Mouse (Mus musculus) heart, embryonic 14.5 days (tissue): ENCODE measurements around the gene Ssh1. TPM values are rescaled to one million over a fixed set of nuclear protein-coding genes. Genes with fewer than 3 reads are reported as not detected.
A peak's percentile ranks its signal among the peaks of the same experiment; 100 is the strongest.

Source experiments
- ATAC-seq: fragments of 200-750 bp; cut with Nextera tagmentation; 2 replicates; pipeline ENCODE4 v1.8.0; 2017; ENCODE audit warnings: low read depth, moderate TSS enrichment; ENCODE audit not compliant: insufficient number of reproducible peaks, insufficient read depth, low FRiP score
- H3K27ac ChIP-seq, 2 experiments: fragments of 200-500 bp in 1 of 2; fragments of 300-500 bp in 1 of 2; sonication (generic) in 1 of 2; replicated peaks in 1 of 2; 2 replicates each; pipeline ENCODE4 v1.5.1; 2012 to 2014; ENCODE audit warnings: low read depth in 2 of 2, low read length in 2 of 2, control low read depth in 1 of 2, mild to moderate bottlenecking in 1 of 2, mixed read lengths in 1 of 2; ENCODE audit not compliant: control insufficient read depth in 1 of 2, insufficient read depth in 1 of 2
- H3K27me3 ChIP-seq: fragments of 300-500 bp; sonication (generic); 2 replicates; pipeline ENCODE4 v1.6.1; 2014; ENCODE audit warnings: mild to moderate bottlenecking, low read length, control low read depth; ENCODE audit not compliant: control insufficient read depth, insufficient read depth
- H3K36me3 ChIP-seq: fragments of 300-500 bp; sonication (generic); 2 replicates; pipeline ENCODE4 v1.6.1; 2014; ENCODE audit warnings: mild to moderate bottlenecking, control low read depth, low read length, mixed read lengths; ENCODE audit not compliant: control insufficient read depth, insufficient read depth
- H3K4me1 ChIP-seq, 2 experiments: fragments of 200-500 bp in 1 of 2; fragments of 300-500 bp in 1 of 2; sonication (generic) in 1 of 2; 2 replicates each; pipeline ENCODE4 v1.6.1; 2012 to 2014; ENCODE audit warnings: low read length in 2 of 2, control low read depth in 1 of 2, mixed read lengths in 1 of 2; ENCODE audit not compliant: control insufficient read depth in 2 of 2, insufficient read depth in 2 of 2
- H3K4me2 ChIP-seq: fragments of 300-500 bp; sonication (generic); 2 replicates; pipeline ENCODE4 v1.6.1; 2014; ENCODE audit warnings: mild to moderate bottlenecking, low read length
- H3K4me3 ChIP-seq, 2 experiments: fragments of 200-500 bp in 1 of 2; fragments of 300-500 bp in 1 of 2; sonication (generic) in 1 of 2; 2 replicates each; pipeline ENCODE4 v1.5.1; 2012 to 2014; ENCODE audit warnings: low read length in 2 of 2, mild to moderate bottlenecking in 2 of 2, control low read depth in 1 of 2, low read depth in 1 of 2, moderate library complexity in 1 of 2; ENCODE audit not compliant: control insufficient read depth in 1 of 2, insufficient read depth in 1 of 2
- H3K9ac ChIP-seq: fragments of 300-500 bp; sonication (generic); 2 replicates; pipeline ENCODE4 v1.6.1; 2014; ENCODE audit warnings: mild to moderate bottlenecking, low read length
- H3K9me3 ChIP-seq: fragments of 300-500 bp; sonication (generic); 2 replicates; pipeline ENCODE4 v1.6.1; 2016; ENCODE audit warnings: low read length, control low read depth; ENCODE audit not compliant: control insufficient read depth
- WGBS: fragments of 180-500 bp; shearing (Covaris S2); extraction: QIAGEN DNeasy Blood & Tissue Kit; methylation state at CpG from one replicate; pipeline ENCODE4 v1.1.7; 2014; 5-methylcytosine and 5-hydroxymethylcytosine counted together
- polyA plus RNA-seq: library from polyadenylated mRNA; unstranded; fragments of >200 nt; fragmentation: Nextera tagmentation; extraction: Ambion mirVana; gene quantifications from 2 replicates; pipeline ENCODE4 v1.2.1, GENCODE M21; 2014

Ssh1 gene
- polyA plus RNA-seq, 1 experiment from 2014 or later, result 16.4 TPM

DNA sequence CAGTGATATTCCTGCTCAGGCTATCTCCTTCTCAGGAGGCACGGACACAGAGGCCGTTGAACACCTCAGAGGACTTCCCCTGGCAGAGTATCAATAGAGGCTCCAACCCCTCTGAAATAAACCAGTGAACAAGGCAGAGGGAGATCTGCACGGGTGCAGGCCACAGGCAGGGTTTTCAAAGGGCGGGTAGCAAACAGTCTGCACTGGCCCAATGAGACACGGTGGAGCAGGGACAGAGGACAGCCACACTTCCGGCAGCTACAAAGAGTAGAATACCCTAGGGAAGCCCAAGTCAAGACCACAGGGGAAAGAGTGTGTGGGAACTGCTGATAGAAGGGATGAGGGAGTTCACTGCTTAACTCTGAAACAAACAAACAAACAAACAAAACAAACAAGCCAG lies 10.2 kb downstream of the Ssh1 start:
- WGBS, result 34% methylated on average over 6 of the region's 6 CpGs
- no peak overlapping the region for H3K4me2 ChIP-seq

DNA sequence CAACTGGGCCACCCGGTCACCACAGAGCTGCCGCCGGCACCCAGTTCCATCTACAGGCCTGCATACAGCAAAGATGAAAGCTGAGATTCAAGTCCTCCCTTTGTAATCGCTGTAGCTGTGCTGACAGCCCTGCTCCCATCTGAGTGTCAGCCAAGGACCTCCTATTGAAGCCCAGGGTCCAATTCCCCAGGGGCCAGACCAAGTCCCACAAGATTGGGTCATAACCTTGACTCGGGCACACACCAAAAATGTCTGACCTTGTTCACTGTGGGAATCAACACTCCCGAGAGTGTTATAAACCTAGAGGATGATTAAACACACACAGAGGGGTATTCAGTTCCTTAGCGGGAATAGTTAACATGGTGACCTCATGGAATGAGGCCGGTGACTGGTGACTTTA lies 11.9 kb downstream of the Ssh1 start:
- Histone ChIP-seq H3K4me1 (peaks cover 28 to 50% of the 10 kb centered on the region in 2 experiments), H3K27ac (no peak overlapping the region; a peak in 1 of 4 replicates)
- 61% methylated on average over 8 of the region's 8 CpGs for WGBS

More for the DNA sequence above, 10.2 kb downstream of the Ssh1 start:
- no peaks in the 10 kb centered on the region for H3K27me3 ChIP-seq
- H3K4me1 ChIP-seq, result peaks cover 25 to 50% of the 10 kb centered on the region in 2 experiments
- no peak overlapping the region for H3K9ac ChIP-seq
- no peaks in the 10 kb centered on the region for H3K9me3 ChIP-seq
- no peak for ATAC-seq
- H3K36me3 ChIP-seq, result peaks cover 29% of the 10 kb centered on the region; the same call in 1 of the 2 replicates
- H3K4me3 ChIP-seq, result no peak overlapping the region
- H3K27ac ChIP-seq, result no peak overlapping the region

DNA sequence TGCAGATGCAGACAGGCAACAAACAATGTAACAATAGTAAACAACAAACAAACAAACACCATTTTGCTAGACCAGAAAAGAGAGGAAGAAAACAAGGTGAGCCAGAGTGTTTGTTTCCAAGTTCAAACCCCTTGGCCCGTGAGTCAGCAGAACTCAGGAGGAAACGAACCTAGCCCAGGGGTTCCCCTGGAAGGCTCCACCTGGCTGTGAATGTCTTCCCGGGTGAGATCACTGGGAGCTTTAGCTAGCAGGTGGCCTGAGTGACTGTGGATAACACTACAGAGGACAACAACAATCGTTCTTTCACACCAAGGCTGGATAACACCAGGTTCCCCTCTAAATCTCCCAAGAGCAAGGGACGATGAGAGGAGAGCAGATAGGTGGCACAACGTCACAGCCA lies 12.5 kb downstream of the Ssh1 start:
- Histone ChIP-seq H3K4me2 (no peak overlapping the region), H3K4me3 (no peak overlapping the region), H3K36me3 (peaks cover 26% of the 10 kb centered on the region; the same call in 1 of the 2 replicates), H3K9me3 (no peaks in the 10 kb centered on the region), H3K4me1 (peaks cover 22 to 50% of the 10 kb centered on the region in 2 experiments), H3K9ac (no peak overlapping the region), H3K27me3 (no peaks in the 10 kb centered on the region), H3K27ac (no peak overlapping the region)
- WGBS, result 83% methylated on average over 6 of the region's 6 CpGs
- no peak for ATAC-seq

More for the DNA sequence above, 11.9 kb downstream of the Ssh1 start:
- Histone ChIP-seq H3K9me3 (no peaks in the 10 kb centered on the region), H3K4me3 (no peak overlapping the region), H3K36me3 (peaks cover 26% of the 10 kb centered on the region; the same call in 1 of the 2 replicates), H3K27me3 (no peaks in the 10 kb centered on the region), H3K9ac (no peak overlapping the region), H3K4me2 (no peak overlapping the region)
- no peak for ATAC-seq

DNA sequence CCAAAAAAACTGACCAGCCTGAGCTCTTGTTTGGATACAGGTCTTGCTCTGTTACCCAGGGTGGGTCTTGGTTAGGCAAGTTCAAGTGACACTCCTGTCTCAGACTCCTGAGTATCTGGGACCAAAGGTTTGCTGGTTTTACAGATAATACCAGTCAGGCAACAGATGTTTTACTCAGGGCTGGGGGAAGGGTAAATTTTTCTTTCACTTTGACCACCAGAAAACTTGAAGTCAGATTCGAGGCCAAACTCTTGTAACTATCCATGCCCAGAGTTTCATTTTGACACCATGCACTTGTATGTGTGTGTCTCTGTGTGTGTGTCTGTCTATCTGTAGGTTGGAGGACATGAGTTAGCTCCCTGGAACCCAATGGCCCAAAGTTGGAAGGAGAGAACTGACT lies 13.2 kb downstream of the Ssh1 start:
- Histone ChIP-seq H3K4me3 (no peak overlapping the region), H3K36me3 (peaks cover 26% of the 10 kb centered on the region; the same call in 1 of the 2 replicates), H3K9ac (no peak overlapping the region), H3K27me3 (no peaks in the 10 kb centered on the region), H3K27ac (no peak overlapping the region), H3K4me1 (peaks cover 23 to 50% of the 10 kb centered on the region in 2 experiments), H3K4me2 (no peak overlapping the region), H3K9me3 (no peaks in the 10 kb centered on the region)
- WGBS, result 70% methylated on average over 1 of the region's 1 CpGs
- ATAC-seq, result no peak

DNA sequence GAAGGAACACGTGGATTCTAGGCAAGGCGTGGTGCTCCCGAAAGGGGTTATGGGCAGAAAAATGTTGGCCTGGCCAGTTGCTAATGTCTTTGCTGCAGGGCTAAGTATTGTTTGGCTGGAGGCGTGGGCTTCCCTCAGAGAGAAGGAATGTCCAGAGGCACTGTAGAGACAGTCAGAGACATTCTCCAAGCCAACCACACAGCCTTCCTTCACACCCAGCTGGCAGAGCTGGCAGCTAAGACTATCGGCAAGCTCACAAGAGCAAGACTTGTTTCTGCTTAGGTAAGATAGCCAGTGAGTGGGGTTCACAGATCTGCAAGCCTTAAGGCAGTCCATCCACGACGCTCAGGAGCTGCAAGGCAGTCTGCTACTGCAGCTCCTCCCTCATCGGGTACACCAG lies 16.4 kb downstream of the Ssh1 start:
- H3K4me1 ChIP-seq, result peaks cover 37 to 63% of the 10 kb centered on the region in 2 experiments
- no peak overlapping the region for H3K4me2 ChIP-seq
- H3K9me3 ChIP-seq, result no peaks in the 10 kb centered on the region
- no peak overlapping the region for H3K9ac ChIP-seq
- H3K36me3 ChIP-seq, result 0 out of 2 replicates have a peak, but pooled peaks cover 14% of the 10 kb centered on the region
- H3K27ac ChIP-seq, result 0 out of 4 replicates have a peak overlapping the region, but pooled peaks of 1 of the 2 experiments have one; percentile 12
- WGBS, result 76% methylated on average over 8 of the region's 8 CpGs
- no peaks in the 10 kb centered on the region for H3K27me3 ChIP-seq
- no peak for ATAC-seq
- no peak overlapping the region for H3K4me3 ChIP-seq

DNA sequence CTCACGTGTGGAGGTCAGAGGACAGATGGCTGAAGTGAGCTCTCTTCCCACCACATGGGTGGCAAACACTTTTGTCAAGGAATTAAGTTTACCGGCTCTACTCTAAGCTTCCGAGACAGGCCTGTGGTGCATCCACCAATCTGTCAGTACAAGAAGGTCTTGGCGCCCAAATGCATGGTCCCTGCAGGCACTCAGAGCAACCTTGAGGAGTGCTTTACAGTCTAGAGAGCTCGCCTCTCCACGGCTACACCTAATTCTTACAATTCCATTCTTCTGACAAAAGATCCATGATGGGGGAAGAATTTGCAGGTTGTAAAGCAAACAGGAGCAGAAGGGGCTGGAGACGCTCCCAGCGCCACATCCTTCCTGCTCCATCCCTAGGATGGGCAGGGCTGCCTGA lies 17.1 kb downstream of the Ssh1 start:
- no peak for ATAC-seq

DNA sequence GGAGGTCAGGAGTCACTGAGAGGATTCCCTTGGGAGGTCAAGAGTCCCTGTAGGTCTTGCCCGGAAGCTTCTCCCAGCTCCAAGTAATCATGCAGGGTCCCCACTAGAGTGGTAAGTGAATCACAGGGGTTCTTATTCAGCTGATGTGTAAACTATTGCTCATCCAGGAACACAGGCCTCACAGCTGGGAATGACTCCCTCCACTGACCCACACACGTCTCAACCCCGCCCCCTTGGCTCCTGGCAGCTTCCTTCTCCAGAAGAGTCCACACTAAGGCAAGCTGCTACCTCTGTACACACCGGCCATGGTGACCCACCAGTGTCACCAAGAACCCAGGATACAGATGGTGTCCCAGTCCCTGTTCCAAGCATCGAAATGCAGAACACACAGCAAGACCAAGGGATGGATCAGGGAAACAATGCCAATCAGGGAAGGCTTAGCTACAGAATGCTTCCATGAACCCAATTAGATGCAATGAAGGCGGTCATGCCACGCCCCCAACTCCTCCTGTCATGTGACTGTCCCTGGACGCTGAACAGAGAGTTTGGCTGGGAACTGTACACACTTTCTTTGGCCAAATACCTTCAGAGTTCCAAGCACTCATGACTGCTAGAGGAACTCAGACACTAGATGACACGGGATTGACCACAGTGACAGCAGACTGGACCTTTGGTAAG lies 18.0 kb downstream of the Ssh1 start:
- WGBS, result 53% methylated on average over 9 of the region's 9 CpGs
- Histone ChIP-seq H3K4me2 (no peak overlapping the region), H3K27ac (0 out of 4 replicates have a peak overlapping the region, but pooled peaks of 1 of the 2 experiments have one; percentile 84), H3K36me3 (0 out of 2 replicates have a peak, but pooled peaks cover 9% of the 10 kb centered on the region), H3K4me1 (peaks cover 36 to 56% of the 10 kb centered on the region in 2 experiments), H3K4me3 (no peak overlapping the region), H3K9me3 (no peaks in the 10 kb centered on the region), H3K9ac (no peak overlapping the region), H3K27me3 (no peaks in the 10 kb centered on the region)
- ATAC-seq, result no peak

More for the DNA sequence above, 17.1 kb downstream of the Ssh1 start:
- no peak overlapping the region for H3K27ac ChIP-seq
- no peak overlapping the region for H3K9ac ChIP-seq
- 0 out of 2 replicates have a peak, but pooled peaks cover 13% of the 10 kb centered on the region for H3K36me3 ChIP-seq
- H3K4me1 ChIP-seq, result peaks cover 36 to 60% of the 10 kb centered on the region in 2 experiments
- H3K4me2 ChIP-seq, result no peak overlapping the region
- no peaks in the 10 kb centered on the region for H3K27me3 ChIP-seq
- no peak overlapping the region for H3K4me3 ChIP-seq
- WGBS, result 80% methylated on average over 8 of the region's 8 CpGs
- H3K9me3 ChIP-seq, result no peaks in the 10 kb centered on the region
